Mouse (Mus musculus): ENCODE results near the gene Psmb3. TPM values are rescaled to one million over a fixed set of nuclear protein-coding genes. Genes with fewer than 3 reads are reported as not detected.

Psmb3 gene
- polyA plus RNA-seq, 1 experiment, result 44.4 TPM

DNA sequence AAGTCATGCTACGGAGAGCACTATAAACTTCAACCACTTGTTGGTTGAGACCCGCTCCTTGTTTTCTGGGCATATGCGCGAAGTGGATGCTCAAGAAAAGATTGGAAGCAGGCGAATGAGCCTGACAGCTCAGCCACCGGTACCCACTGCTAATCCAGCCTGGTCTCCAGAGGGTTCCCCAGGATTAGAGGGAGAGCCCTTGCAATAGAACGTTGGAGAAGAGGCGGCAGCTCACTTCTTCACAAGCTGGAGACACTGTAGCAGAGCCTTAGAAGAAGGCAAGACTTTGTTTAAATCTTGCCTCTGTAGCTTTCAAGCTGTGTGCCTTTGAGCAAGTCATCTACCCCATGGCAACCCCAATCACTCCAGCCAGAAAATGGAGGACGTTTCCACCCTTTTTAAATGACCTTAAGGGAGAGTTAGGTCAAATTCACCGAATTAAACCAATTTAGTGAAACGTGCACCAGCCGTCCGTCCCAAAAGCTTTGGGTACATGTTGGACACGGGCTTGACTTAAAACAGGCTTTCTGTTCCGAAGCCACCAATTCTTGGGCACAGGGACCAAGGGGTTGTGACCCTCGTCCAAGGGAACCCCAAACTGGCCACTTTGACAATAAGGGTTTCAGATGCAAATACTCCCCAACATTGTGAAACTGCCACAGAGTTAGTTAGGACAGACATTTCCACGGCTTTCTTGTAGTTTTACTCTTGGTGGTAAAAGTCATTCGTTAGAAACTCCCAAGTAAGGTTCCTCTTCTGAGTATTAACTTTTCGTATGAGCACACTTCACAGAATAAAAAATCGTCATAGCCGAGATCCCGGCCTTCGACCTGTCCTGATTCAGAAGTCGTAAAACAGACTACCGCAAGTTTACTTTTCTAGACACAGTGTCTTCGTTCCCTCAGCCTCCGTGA is 42.2 kb upstream of the Psmb3 start:
- TF ChIP-seq GATA1 (IDR thresholded peaks at IDR 0.05; ENCODE audit: borderline replicate concordance, low read length) (no peak), FLI1 (IDR thresholded peaks at IDR 0.05; ENCODE audit: low read length) (no peak)
- H3K9me3 ChIP-seq, result peaks cover 6% of the 10 kb centered on the region; the same call in 1 of the 2 replicates
- H3K27me3 ChIP-seq (replicated peaks), result peaks cover 64% of the 10 kb centered on the region
- H3K4me3 ChIP-seq (replicated peaks), result peak overlapping the region; percentile 93
- peaks cover 64% of the 10 kb centered on the region for H3K4me1 ChIP-seq
- peaks cover 8% of the 10 kb centered on the region for H3K36me3 ChIP-seq (replicated peaks; ENCODE audit: low read length)

DNA sequence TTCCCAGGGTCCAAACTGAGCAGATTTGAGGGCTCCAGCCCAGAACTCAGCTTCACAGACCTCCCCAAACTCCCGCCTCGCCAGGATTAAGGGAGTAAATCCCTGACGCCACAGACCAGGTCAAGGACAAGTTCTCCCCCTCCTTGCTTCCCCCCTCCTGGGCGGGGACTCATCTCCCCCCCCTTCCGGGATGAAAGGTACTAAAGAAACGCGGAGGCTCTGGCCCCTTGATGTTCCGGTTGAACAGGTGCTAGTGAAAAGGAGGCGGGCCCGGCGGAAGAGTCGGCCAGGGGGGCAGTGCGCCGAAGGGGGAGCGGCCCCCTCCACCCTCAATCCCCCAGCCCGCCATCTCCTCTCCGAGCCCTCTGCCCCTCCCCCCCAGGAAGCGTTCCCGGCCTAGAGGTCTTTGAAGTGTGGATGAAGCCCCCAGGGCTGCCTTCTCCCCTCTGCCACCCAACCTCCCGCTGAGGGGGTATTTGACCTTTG is 41.5 kb upstream of the Psmb3 start:
- no peak for TF ChIP-seq GATA1 (IDR thresholded peaks at IDR 0.05; ENCODE audit: borderline replicate concordance, low read length)
- TF ChIP-seq FLI1 (IDR thresholded peaks at IDR 0.05; ENCODE audit: low read length), result no peak
- Histone ChIP-seq H3K9me3 (peaks cover 8% of the 10 kb centered on the region; the same call in 1 of the 2 replicates), H3K4me3 (replicated peaks) (peak overlapping the region; percentile 93), H3K36me3 (replicated peaks; ENCODE audit: low read length) (peaks cover 14% of the 10 kb centered on the region), H3K27me3 (replicated peaks) (peaks cover 64% of the 10 kb centered on the region), H3K4me1 (peaks cover 67% of the 10 kb centered on the region)

DNA sequence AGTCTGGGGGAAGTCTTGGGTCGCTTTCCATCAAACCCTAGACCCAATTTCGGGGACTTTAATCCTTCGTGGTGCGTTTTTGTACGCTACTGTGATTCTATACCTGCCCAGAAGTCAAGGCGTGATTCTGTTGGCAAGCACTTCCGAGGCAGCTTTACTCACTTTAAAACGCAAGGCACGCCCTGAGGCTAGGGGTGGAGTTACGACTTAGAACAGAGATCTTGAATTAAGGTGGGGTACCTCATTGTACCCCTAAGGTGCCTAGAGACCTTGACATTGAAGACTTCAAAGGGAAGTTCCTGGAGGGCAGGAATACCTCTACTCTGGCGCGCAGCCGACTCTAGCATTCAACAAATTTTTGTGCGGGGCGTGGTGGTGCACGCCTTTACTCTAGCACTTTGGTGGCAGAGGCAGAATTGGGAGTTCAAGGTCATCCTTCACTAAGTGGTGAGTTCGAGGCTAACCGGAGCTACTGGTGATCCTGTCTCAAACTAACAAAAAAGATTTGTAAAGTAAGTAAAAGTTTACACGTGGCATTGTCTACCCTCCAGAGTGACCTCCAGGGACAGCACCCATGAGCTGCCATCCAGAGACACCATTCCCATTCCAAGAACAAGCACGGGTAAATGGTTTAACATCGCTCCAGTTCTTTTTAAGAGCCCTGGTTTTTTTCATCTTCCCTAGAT is 40.8 kb upstream of the Psmb3 start:
- Histone ChIP-seq H3K4me3 (replicated peaks) (peak overlapping the region; percentile 93), H3K27me3 (replicated peaks) (peaks cover 63% of the 10 kb centered on the region), H3K4me1 (peaks cover 71% of the 10 kb centered on the region), H3K9me3 (peaks cover 8% of the 10 kb centered on the region; the same call in 1 of the 2 replicates), H3K36me3 (replicated peaks; ENCODE audit: low read length) (peaks cover 20% of the 10 kb centered on the region)
- TF ChIP-seq GATA1 (IDR thresholded peaks at IDR 0.05; ENCODE audit: borderline replicate concordance, low read length) (no peak), FLI1 (IDR thresholded peaks at IDR 0.05; ENCODE audit: low read length) (no peak)

DNA sequence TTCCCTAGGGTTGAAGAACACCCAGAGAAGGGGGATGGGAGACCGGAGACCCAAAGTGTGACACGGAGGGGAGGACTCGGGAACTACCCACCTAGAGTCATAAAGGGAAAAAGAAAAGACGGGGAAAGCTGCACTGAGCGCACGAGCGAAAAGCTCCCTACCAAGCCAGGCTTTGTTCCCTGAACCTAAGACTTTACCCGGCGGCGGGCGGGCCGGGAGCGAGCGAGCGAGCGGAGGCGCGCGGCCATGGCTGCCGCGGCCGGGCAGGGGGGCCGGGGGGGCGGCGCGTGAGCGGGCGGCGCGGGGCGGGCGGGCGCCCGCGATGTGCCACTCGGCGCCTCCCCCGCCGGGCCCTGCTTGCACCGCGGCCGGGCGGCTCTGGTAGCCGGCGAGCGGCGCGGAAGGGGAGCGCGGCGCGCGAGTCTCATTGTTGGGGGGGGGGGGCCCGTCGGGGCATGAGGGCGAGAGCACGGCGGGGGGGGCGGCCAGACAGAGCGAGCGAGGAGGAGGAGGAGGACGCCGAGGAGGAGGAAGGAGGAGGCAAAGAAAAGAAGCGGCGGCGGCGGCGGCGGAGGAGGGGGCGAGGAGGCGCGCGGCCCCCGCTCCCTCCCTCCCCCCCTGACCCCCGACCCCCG is 40.2 kb upstream of the Psmb3 start, which contains the start of gene Mllt6:
Mllt6 (plus strand) TSS at position 522 of the 635 bp plus-strand sequence.
- Histone ChIP-seq H3K4me3 (replicated peaks) (peak within 1 kb of the TSS; percentile 93), H3K27me3 (replicated peaks) (peaks cover 65% of the 10 kb centered on the region), H3K9me3 (peaks cover 8% of the 10 kb centered on the region; the same call in 1 of the 2 replicates), H3K36me3 (replicated peaks; ENCODE audit: low read length) (peaks cover 23% of the 10 kb centered on the region), H3K4me1 (peaks cover 67% of the 10 kb centered on the region)
- TF ChIP-seq GATA1 (IDR thresholded peaks at IDR 0.05; ENCODE audit: borderline replicate concordance, low read length) (no peak), FLI1 (IDR thresholded peaks at IDR 0.05; ENCODE audit: low read length) (no peak)

DNA sequence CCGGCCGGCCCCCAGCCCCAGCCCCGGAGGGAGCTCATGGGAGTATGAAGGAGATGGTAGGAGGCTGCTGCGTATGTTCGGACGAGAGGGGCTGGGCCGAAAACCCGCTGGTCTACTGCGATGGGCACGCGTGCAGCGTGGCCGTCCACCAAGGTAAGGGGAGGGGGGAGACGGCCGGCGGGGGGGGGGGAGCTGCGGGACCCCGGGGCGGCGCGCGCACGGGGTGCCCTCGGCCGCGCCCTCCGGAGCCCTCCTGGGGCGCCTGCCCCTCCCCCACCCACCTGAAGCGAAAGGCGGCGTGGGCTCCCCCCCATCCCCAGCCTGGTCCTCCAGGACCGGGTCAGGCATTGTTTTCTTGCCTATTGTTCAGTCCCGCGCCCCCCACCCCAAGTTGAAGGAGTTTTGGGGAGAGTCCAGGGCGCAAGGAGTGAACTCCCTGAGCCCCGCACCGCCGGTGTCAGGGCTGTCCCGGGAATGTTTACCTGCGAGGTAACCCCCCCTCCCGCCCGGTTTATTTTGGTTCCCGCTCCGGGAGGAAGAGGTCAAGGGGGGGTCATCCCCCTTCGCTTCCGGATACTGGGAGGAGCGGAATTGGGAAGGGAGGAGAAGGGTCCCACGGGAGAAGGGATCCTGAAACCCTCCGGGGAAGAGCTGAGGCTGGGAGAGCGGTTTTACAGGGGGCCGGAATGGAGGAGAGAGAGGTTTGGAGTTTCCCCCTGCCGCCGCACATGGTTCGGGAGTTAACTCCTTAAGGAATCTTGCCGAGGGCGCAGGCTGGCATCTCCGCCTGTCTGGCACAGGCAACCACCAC is 39.5 kb upstream of the Psmb3 start:
- H3K36me3 ChIP-seq (replicated peaks; ENCODE audit: low read length), result peaks cover 30% of the 10 kb centered on the region
- peaks cover 65% of the 10 kb centered on the region for H3K4me1 ChIP-seq
- peaks cover 69% of the 10 kb centered on the region for H3K27me3 ChIP-seq (replicated peaks)
- H3K9me3 ChIP-seq, result peaks cover 8% of the 10 kb centered on the region; the same call in 1 of the 2 replicates
- peak overlapping the region; percentile 93 for H3K4me3 ChIP-seq (replicated peaks)
- no peak for TF ChIP-seq GATA1 (IDR thresholded peaks at IDR 0.05; ENCODE audit: borderline replicate concordance, low read length)
- no peak for TF ChIP-seq FLI1 (IDR thresholded peaks at IDR 0.05; ENCODE audit: low read length)

DNA sequence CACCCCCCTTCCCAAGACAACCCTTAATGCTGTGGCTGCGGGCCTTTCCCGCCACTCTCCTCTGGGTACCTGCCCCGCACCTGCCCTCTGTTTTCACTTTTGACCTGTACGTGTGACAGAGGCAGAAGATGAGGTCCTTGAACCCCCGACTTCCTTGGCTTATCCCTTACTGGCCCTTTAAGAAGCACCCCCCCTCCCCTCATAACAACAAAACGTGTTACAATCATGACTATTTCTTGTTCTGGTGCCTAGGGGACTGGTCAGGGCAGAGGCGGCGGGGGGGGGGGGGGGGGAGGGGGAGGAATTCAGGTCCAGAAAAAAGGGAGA is 38.9 kb upstream of the Psmb3 start:
- H3K27me3 ChIP-seq (replicated peaks), result peaks cover 69% of the 10 kb centered on the region
- peak overlapping the region; percentile 93 for H3K4me3 ChIP-seq (replicated peaks)
- H3K36me3 ChIP-seq (replicated peaks; ENCODE audit: low read length), result peaks cover 36% of the 10 kb centered on the region
- H3K9me3 ChIP-seq, result peaks cover 8% of the 10 kb centered on the region; the same call in 1 of the 2 replicates
- TF ChIP-seq FLI1 (IDR thresholded peaks at IDR 0.05; ENCODE audit: low read length), result no peak
- no peak for TF ChIP-seq GATA1 (IDR thresholded peaks at IDR 0.05; ENCODE audit: borderline replicate concordance, low read length)
- H3K4me1 ChIP-seq, result peaks cover 63% of the 10 kb centered on the region

DNA sequence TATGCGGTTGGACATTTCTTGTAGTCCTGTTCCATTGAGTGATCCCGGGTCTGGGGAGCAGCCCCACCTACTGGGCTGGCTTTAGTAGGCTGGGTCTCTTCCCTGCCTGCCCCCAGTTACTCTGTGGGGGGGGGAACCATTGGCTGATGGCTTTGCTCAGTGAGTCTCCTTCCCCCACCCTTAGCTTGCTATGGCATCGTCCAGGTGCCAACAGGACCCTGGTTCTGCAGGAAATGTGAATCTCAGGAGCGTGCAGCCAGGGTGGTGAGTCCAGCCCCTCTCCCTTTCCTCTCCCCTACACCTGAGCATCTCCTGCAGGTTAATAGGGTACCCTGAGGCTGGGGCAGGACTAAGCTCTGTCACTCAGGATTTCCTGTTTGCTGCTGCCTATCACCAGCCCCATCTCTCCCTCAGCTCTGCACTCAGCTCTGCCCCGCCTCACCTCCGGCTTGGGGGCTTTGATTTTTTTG is 38.4 kb upstream of the Psmb3 start:
- H3K27me3 ChIP-seq (replicated peaks), result peaks cover 68% of the 10 kb centered on the region
- H3K4me3 ChIP-seq (replicated peaks), result no peak overlapping the region
- peaks cover 8% of the 10 kb centered on the region; the same call in 1 of the 2 replicates for H3K9me3 ChIP-seq
- no peak for TF ChIP-seq GATA1 (IDR thresholded peaks at IDR 0.05; ENCODE audit: borderline replicate concordance, low read length)
- TF ChIP-seq FLI1 (IDR thresholded peaks at IDR 0.05; ENCODE audit: low read length), result no peak
- peaks cover 41% of the 10 kb centered on the region for H3K36me3 ChIP-seq (replicated peaks; ENCODE audit: low read length)
- peaks cover 63% of the 10 kb centered on the region for H3K4me1 ChIP-seq

DNA sequence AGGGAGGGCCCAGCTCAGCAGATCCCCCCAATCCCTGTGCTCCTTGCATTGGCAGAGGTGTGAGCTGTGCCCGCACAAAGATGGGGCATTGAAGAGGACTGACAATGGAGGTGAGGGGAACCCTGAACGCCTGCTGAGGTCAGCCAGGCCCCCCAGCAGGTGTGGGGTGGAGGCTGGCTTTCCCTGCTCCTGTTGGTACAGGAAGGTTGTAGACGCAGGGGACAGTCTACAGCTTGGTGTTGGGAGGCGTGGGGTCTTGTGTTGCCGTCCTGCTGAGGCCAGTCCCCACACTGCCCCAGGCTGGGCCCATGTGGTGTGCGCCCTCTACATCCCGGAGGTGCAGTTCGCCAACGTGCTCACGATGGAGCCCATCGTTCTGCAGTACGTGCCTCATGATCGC is 37.8 kb upstream of the Psmb3 start:
- Histone ChIP-seq H3K36me3 (replicated peaks; ENCODE audit: low read length) (peaks cover 47% of the 10 kb centered on the region), H3K4me3 (replicated peaks) (no peak overlapping the region), H3K27me3 (replicated peaks) (peaks cover 67% of the 10 kb centered on the region), H3K4me1 (peaks cover 67% of the 10 kb centered on the region), H3K9me3 (peaks cover 8% of the 10 kb centered on the region; the same call in 1 of the 2 replicates)
- no peak for TF ChIP-seq FLI1 (IDR thresholded peaks at IDR 0.05; ENCODE audit: low read length)
- no peak for TF ChIP-seq GATA1 (IDR thresholded peaks at IDR 0.05; ENCODE audit: borderline replicate concordance, low read length)

Measured in megakaryocyte, embryonic 14.5 days (primary cell).